Mouse (Mus musculus) kidney, postnatal 25 days (tissue): ENCODE measurements at regions not wholly inside any gene's neighbourhood (a gene's known extent, or its start where the extent isn't known, plus 50 kb on each side); places are given as distances from the start of the nearest gene placed in this dataset.
A peak's percentile ranks its signal among the peaks of the same experiment; 100 is the strongest.
"Not testable (repeated sequence)": the region's sequence is repeated elsewhere in the genome, so short reads cannot be mapped to it uniquely, and the experiment has no call there.

Experiments
- DNase-seq, 2 experiments: peaks; one replicate each; pipeline ENCODE4 v3.0.0; 2021; ENCODE audit warnings: mixed read lengths in 2 of 2

- DNase-seq, result no peak
Measured at GRCm38 (mm10) chr14:54148121-54148520, 105.8 kb downstream of the Dad1 start.

DNA sequence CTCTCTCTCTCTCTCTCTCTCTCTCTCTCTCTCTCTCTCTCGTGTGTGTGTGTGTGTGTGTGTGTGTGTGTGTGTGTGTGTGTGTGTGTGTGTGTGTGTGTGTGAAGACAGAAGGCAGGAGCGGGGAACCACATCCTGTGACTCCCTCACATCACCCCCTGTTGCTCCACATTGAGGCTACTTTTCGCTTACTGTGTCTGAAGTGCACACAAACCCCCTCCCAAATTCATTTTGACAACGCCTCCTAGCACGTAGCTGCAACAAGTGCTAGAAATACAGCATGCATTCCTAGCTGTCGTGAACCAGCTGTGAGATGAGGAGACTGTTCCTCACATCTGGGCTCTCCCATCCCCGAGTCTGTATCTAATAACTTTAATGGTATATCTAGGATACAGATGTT lies 106.4 kb downstream of the Dad1 start:
- DNase-seq, result no peak

GRCm38 (mm10) chr14:54145743-54146741 lies 107.9 kb downstream of the Dad1 start:
- no peak for DNase-seq

GRCm38 (mm10) chr14:54143828-54144227 lies 110.1 kb downstream of the Dad1 start:
- DNase-seq, result no peak

DNA sequence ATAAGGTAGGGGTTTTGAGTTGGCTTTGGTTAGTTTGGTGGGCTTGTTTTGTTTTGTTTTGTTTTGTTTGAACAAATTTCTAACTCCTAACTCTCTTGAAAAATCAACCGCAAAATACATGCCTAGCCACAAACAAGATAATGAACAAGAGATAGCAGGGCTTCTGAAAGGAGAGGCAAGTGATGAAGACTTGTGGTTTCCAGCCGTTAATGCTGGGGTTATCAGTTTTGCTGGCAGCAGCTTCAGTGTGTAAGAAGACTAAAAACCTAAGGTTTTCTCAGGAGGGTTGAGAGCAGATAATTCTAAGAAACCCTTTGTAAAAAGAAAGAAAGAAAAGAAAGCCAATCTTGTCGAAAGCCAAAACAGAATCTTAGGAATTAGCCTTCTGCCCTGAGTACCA lies 115.6 kb downstream of the Dad1 start:
- no peak for DNase-seq

DNA sequence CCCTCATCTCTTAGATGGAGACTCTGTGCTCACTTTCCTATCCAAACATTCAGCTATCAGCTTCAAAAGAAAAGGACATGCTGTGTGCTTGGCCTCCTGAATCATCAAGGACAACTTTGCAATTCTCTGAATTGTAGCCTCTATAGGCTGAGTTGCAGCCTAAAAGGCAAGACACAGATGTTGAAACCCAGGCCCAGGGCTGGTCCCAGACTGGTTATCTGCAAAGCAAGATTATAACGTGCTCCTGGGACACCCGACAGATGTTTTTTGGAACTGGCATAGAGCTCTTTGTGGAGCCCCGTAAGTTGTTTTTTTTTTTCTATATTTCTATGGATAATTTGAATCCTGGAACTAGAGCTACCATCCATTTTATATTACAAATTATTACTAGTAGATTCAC lies 117.4 kb downstream of the Dad1 start:
- no peak for DNase-seq

- DNase-seq, result peak in 1 of 2 experiments; percentile 43
Measured at GRCm38 (mm10) chr14:54128334-54128733, 125.6 kb downstream of the Dad1 start.

DNA sequence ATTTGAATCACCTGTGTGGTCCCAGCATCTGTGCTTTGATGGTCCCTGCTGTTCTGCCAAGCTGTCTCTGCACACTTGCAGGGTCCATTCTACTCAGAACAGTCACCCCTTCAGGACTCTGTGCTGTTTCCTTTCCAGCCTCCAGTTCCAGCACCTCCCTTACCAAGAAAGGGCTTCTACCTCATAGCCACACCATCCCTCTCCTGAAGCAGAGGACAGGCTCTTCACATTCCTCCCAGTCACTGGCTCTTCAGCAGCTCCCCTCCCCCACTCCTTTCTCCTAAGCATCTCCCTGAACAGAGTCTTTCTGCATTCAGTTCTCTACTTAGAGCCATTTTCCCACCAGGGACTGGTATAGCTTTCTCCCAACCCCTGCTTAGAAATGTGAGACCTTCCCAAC lies 128.4 kb downstream of the Dad1 start:
- DNase-seq, result no peak

- DNase-seq, result no peak
Measured at GRCm38 (mm10) chr14:54121973-54122372, 131.9 kb downstream of the Dad1 start.

GRCm38 (mm10) chr14:54121340-54121739 lies 132.6 kb downstream of the Dad1 start:
- DNase-seq, result no peak

DNA sequence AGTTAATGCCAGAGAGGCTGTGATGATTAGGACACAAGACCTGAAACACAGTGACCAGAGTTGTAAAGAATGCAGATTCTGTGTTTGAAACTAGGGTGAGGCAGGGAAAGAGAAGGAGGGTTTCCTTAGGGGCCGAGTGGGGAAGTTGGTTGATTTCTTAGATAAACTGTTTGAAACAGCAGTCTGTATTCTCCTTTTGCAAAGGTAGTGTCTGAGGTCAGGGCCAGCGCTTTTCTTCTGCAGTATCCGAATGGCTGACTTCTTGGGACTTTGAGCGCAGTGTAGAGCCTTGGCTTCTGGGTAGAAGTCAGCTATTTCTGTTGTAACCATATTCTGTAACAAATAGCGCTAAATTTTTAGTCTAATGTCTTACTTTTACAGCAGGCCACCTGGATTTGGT lies 133.7 kb downstream of the Dad1 start:
- DNase-seq, result no peak

GRCm38 (mm10) chr14:54117607-54118006 lies 136.3 kb downstream of the Dad1 start:
- not testable (repeated sequence) for DNase-seq

DNA sequence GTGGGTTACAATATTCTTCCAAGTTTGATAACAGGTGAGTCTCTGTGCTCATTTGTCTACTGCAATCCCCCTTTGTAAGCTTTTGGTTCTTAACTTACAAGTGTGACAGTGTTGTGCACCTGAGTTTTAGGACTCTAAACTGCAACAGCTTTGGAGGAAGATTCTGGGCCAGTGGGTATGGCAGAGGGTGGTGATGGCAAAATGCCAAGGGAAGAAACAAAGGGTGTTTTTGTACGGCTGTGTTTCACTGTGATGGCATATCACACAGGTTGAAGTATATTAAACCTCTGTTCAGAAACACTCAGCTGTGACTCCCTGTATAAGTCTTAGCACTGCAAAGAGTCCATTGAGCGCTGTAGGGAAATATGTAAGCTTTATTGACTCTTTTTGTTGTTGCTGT lies 140.7 kb downstream of the Dad1 start:
- DNase-seq, result no peak

DNA sequence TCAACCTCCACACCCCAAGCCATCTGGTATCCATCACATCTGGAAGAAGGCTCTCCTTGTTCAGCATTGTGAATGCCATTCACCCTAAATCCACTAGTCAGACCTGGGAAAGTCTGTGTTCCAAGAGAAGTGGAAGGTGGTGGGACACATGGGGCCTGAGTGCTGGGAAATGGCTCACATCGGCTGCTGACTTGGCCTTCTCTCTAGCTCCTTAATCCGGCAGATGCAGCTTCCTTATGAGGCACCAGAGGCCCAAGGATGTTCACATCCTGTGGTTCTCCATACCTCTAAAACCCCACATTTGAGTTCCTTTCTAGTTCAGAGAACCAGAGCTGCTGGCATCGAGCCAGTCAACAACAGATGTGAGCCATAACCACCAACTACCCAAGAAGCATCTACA lies 142.9 kb downstream of the Dad1 start:
- peak in 1 of 2 experiments; percentile 18 for DNase-seq

GRCm38 (mm10) chr14:54109129-54109528 lies 144.8 kb downstream of the Dad1 start:
- no peak for DNase-seq

DNA sequence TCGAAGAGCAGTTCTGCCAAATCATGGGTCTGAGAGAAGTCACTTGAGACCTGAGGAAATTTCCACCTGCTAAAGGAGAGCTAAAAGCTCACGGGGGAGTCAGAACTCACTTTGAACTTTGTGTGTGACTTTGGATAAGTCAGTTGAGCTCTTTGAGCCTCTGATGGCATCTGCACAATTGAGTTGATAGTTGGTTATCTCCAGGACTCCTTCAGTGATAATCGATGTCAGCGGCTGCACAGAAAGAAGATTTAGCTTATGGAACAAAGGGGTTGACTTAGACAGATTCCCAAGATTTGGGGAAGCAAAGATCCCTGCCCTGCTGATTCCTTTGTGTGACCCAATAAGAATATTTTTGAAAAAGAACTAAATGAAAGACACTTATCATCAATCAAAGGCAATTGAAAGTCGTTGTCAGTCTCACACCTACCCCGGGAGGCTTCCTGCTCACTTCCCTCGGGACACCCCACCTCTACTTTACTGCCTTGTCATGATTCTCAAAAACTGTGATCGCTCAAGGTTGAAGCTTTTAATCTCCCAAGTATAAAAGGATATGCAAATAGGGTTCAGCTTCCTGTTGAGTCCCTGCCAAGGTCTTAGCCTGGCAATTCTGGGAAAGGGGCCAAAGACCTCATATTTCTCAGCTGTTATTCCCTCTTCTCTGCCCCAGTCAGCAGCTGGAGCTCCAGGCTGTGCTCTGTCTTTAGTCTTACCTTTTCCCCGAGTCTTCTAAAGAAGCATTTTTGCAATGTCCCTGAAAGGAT lies 145.4 kb downstream of the Dad1 start:
- DNase-seq, result peak; percentile 82 to 87

DNA sequence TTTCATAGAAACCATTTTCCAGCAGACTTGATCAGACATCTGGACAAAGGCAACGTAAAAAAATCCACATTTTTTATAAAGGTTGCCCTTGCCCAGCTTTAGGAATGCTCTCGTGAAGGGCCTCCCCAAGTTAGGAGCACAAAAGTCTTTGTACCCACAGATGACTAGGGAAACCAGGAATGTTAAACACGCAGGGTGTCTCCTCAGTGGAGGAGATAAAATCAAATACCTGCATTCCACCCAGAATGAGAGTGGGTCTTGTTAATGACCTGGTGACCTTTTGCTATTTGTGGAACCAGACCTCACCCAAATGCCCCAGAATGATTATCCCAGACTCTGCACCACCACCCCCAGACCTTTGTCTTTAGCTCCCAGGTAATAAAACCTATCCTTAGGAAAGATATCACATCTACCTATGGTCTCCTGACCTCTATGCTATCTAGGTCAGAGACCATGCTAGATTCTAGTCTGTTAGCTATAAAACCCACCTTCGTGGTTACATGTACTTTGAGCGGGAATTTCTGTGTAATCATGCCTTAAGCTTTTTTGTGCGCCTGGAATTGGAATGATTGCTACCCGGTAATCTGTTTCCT lies 146.6 kb downstream of the Dad1 start:
- DNase-seq, result no peak

- DNase-seq, result no peak
Measured at GRCm38 (mm10) chr14:54104243-54104642, 149.7 kb downstream of the Dad1 start.

- DNase-seq, result no peak
Measured at GRCm38 (mm10) chr14:54103541-54103940, 150.4 kb downstream of the Dad1 start.

GRCm38 (mm10) chr14:54103115-54103514 lies 150.8 kb downstream of the Dad1 start:
- DNase-seq, result no peak

- no peak for DNase-seq
Measured at GRCm38 (mm10) chr14:54101775-54102174, 152.1 kb downstream of the Dad1 start.

- no peak for DNase-seq
Measured at GRCm38 (mm10) chr14:54099360-54099759, 154.5 kb downstream of the Dad1 start.

- DNase-seq, result no peak
Measured at GRCm38 (mm10) chr14:54098122-54098775, 155.7 kb downstream of the Dad1 start.
